Comparison of ENCODE assay signal across 17 mouse cellular contexts in genomic region chr16:76761848-76762247, GRCm38 (mm10).
DNase-seq lines count a peak whose midpoint lies in the region; ATAC-seq and TF ChIP-seq lines count a peak whose summit lies in the region.
"Had no signal": no experiment of that assay in that cellular context is flagged by ENCODE, and none has a peak within 500 bp of the region (broad histone marks: within the 10 kb centered on the region; RNA-seq: fewer than 3 reads in every experiment).

No protein-coding gene starts in this region.

- no peaks in the 10 kb centered on the region for H3K27me3 ChIP-seq in liver, postnatal 0 days (ENCODE audit: insufficient read depth, low read length)
- H3K27me3 ChIP-seq in liver, embryonic 11.5 days (replicated peaks; ENCODE audit: control insufficient read depth, insufficient read depth, low read length): no peaks in the 10 kb centered on the region
- no peaks in the 10 kb centered on the region for H3K27me3 ChIP-seq in midbrain, embryonic 11.5 days (ENCODE audit: control insufficient read depth, insufficient read depth, low read length)
- no peaks in the 10 kb centered on the region for H3K27me3 ChIP-seq in midbrain, embryonic 14.5 days (ENCODE audit: control insufficient read depth, insufficient read depth, low read length)
- H3K27me3 ChIP-seq: heart, embryonic 12.5 days; hindbrain, embryonic 15.5 days had no signal

- no peak overlapping the region for H3K4me2 ChIP-seq in liver, postnatal 0 days (ENCODE audit: low read depth, low read length)
- no peak overlapping the region for H3K4me2 ChIP-seq in liver, embryonic 11.5 days
- H3K4me2 ChIP-seq in midbrain, embryonic 11.5 days: no peak overlapping the region
- H3K4me2 ChIP-seq in midbrain, embryonic 14.5 days (ENCODE audit: low read length): no peak overlapping the region
- H3K4me2 ChIP-seq: heart, embryonic 12.5 days; hindbrain, embryonic 15.5 days had no signal

- H3K9me3 ChIP-seq in liver, postnatal 0 days (ENCODE audit: low read length): no peaks in the 10 kb centered on the region
- no peaks in the 10 kb centered on the region for H3K9me3 ChIP-seq in liver, embryonic 11.5 days (ENCODE audit: control insufficient read depth, low read length)
- H3K9me3 ChIP-seq in midbrain, embryonic 11.5 days (ENCODE audit: control insufficient read depth, low read length): no peaks in the 10 kb centered on the region
- H3K9me3 ChIP-seq in midbrain, embryonic 14.5 days (ENCODE audit: control insufficient read depth, low read length): no peaks in the 10 kb centered on the region
- H3K9me3 ChIP-seq: embryonic facial prominence, embryonic 10.5 days; heart, embryonic 12.5 days; hindbrain, embryonic 10.5 days; hindbrain, embryonic 15.5 days had no signal

- no peak for TF ChIP-seq EP300 in liver, postnatal 0 days (IDR thresholded peaks at IDR 0.05; ENCODE audit: low read depth)

- WGBS in liver, postnatal 0 days (ENCODE audit: insufficient replicate concordance): 44% methylated on average over 1 of the region's 1 CpGs
- 59% methylated on average over 1 of the region's 1 CpGs for WGBS in liver, embryonic 11.5 days
- 64% methylated on average over 1 of the region's 1 CpGs for WGBS in midbrain, embryonic 11.5 days
- 71% methylated on average over 1 of the region's 1 CpGs for WGBS in midbrain, embryonic 14.5 days

- TF ChIP-seq CTCF in liver, postnatal 0 days (IDR thresholded peaks at IDR 0.05; ENCODE audit: low read depth): no peak

- no peaks in the 10 kb centered on the region for H3K4me1 ChIP-seq in liver, postnatal 0 days (ENCODE audit: insufficient read depth)
- no peaks in the 10 kb centered on the region; the same call in 1 of the 2 replicates for H3K4me1 ChIP-seq in liver, embryonic 11.5 days (replicated peaks; ENCODE audit: control insufficient read depth, insufficient read depth, low read length)
- 0 out of 2 replicates have a peak, but pooled peaks cover 2% of the 10 kb centered on the region for H3K4me1 ChIP-seq in midbrain, embryonic 11.5 days (ENCODE audit: control insufficient read depth, insufficient read depth, low read length)
- H3K4me1 ChIP-seq in midbrain, embryonic 14.5 days (ENCODE audit: control insufficient read depth, insufficient read depth, low read length): no peaks in the 10 kb centered on the region
- H3K4me1 ChIP-seq: hindbrain, embryonic 15.5 days had no signal

- H3K9ac ChIP-seq in liver, postnatal 0 days (replicated peaks): no peak overlapping the region
- H3K9ac ChIP-seq in liver, embryonic 11.5 days (ENCODE audit: low read depth, low read length): no peak overlapping the region
- H3K9ac ChIP-seq in midbrain, embryonic 11.5 days (ENCODE audit: low read length): no peak overlapping the region
- H3K9ac ChIP-seq in midbrain, embryonic 14.5 days (replicated peaks; ENCODE audit: low read length): no peak overlapping the region
- H3K9ac ChIP-seq: heart, embryonic 12.5 days; hindbrain, embryonic 15.5 days had no signal

- H3K27ac ChIP-seq in liver, postnatal 0 days (ENCODE audit: low read depth): no peak overlapping the region
- no peak overlapping the region for H3K27ac ChIP-seq in liver, embryonic 11.5 days (ENCODE audit: low read depth, low read length)
- no peak overlapping the region for H3K27ac ChIP-seq in midbrain, embryonic 11.5 days (ENCODE audit: low read depth, low read length)
- no peak overlapping the region for H3K27ac ChIP-seq in midbrain, embryonic 14.5 days (replicated peaks; ENCODE audit: low read depth, low read length)
- H3K27ac ChIP-seq: embryonic facial prominence, embryonic 10.5 days; hindbrain, embryonic 10.5 days; hindbrain, embryonic 15.5 days had no signal

- no peak overlapping the region for H3K4me3 ChIP-seq in liver, postnatal 0 days (ENCODE audit: low read depth, low read length)
- no peak overlapping the region for H3K4me3 ChIP-seq in liver, embryonic 11.5 days (ENCODE audit: low read depth, low read length)
- H3K4me3 ChIP-seq in midbrain, embryonic 11.5 days (ENCODE audit: low read depth, low read length): no peak overlapping the region
- H3K4me3 ChIP-seq in midbrain, embryonic 14.5 days (replicated peaks; ENCODE audit: low read depth, low read length): no peak overlapping the region
- H3K4me3 ChIP-seq: embryonic facial prominence, embryonic 10.5 days; heart, embryonic 12.5 days; hindbrain, embryonic 10.5 days; hindbrain, embryonic 15.5 days had no signal

- no peaks in the 10 kb centered on the region for H3K36me3 ChIP-seq in liver, postnatal 0 days (replicated peaks; ENCODE audit: insufficient read depth, low read length)
- H3K36me3 ChIP-seq in liver, embryonic 11.5 days (ENCODE audit: control insufficient read depth, insufficient read depth, low read length): no peaks in the 10 kb centered on the region
- H3K36me3 ChIP-seq in midbrain, embryonic 11.5 days (ENCODE audit: control insufficient read depth, insufficient read depth, low read length): no peaks in the 10 kb centered on the region
- H3K36me3 ChIP-seq in midbrain, embryonic 14.5 days (ENCODE audit: control insufficient read depth, insufficient read depth, low read length): no peaks in the 10 kb centered on the region
- H3K36me3 ChIP-seq: embryonic facial prominence, embryonic 10.5 days; heart, embryonic 12.5 days; hindbrain, embryonic 10.5 days; hindbrain, embryonic 15.5 days had no signal

- DNase-seq in liver, postnatal 0 days: no peak
- DNase-seq in liver, embryonic 11.5 days (ENCODE audit: low spot score): no peak
- peak; percentile 41 for DNase-seq in midbrain, embryonic 11.5 days (ENCODE audit: low spot score, missing footprints)
- DNase-seq in midbrain, embryonic 14.5 days: no peak
- DNase-seq in induced T-regulatory cell, adult 2 months (ENCODE audit: low read depth): peak; percentile 20
- no peak for DNase-seq in adrenal gland, adult (ENCODE audit: inconsistent age in 2 of 2, low spot score in 1 of 2)
- no peak for DNase-seq in urinary bladder, postnatal 25 days (ENCODE audit: low spot score)
- DNase-seq: adrenal gland, adult 8-10 months; adrenal gland, postnatal 36 days; cerebellum, adult 2 months; cerebellum, postnatal 10 days; gastrocnemius, postnatal 36 days had no signal

- ATAC-seq in liver, postnatal 0 days: 0 out of 2 replicates have a peak, but pooled peaks have one; percentile 15
- no peak for ATAC-seq in liver, embryonic 11.5 days (replicated peaks; ENCODE audit: low FRiP score)
- ATAC-seq in midbrain, embryonic 11.5 days (ENCODE audit: low FRiP score): no peak
- ATAC-seq in midbrain, embryonic 14.5 days (ENCODE audit: low FRiP score, low TSS enrichment): no peak
- ATAC-seq: forebrain, embryonic 14.5 days had no signal

Comparison
In these comparisons a context has a peak if more than half of its experiments do, and no peak if none do; other contexts are left out.
1. DNase-seq: peak in midbrain, embryonic 11.5 days (single experiment) and induced T-regulatory cell, adult 2 months (single experiment); none in liver, postnatal 0 days (single experiment), liver, embryonic 11.5 days (single experiment), midbrain, embryonic 14.5 days (single experiment), adrenal gland, adult (0 of 2) and urinary bladder, postnatal 25 days (single experiment).